Mouse (Mus musculus) erythroblast, embryonic 14.5 days (primary cell): ENCODE measurements around the gene Gng7.

Source experiments
- GATA1 ChIP-seq: IDR thresholded peaks from 2 replicates; pipeline ENCODE4 v1.6.1; 2012; ENCODE audit warnings: low read length, inconsistent platforms, mixed read lengths
- TAL1 ChIP-seq: IDR thresholded peaks from 3 replicates; pipeline ENCODE4 v1.6.1; 2012; ENCODE audit warnings: low read length, inconsistent platforms, mixed read lengths

DNA sequence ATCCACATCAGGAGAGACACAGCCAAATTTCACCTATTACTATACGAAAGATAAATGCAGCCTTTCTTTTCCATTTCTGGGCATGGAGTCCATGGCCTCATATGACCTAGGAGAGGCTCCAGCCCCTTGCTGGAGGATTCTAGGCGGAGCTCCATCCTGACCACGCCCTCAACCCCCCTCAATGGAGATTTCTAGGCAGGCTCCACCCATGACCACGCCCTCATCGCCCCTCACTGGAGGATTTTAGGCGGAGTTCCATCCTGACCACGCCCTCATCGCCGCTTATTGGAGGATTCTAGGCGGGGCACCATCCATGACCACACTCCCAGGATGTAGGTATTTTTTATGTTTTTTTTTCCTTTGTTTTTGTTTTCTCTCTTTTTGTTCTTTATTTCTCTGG, 3.6 kb upstream of the Gng7 start:
- TF ChIP-seq GATA1 (no peak), TAL1 (no peak)
